Mouse (Mus musculus) mesoderm, embryonic 11.5 days (tissue): ENCODE measurements at regions not wholly inside any gene's neighbourhood (a gene's known extent, or its start where the extent isn't known, plus 50 kb on each side); places are given as distances from the start of the nearest gene placed in this dataset.

Experiments
- DNase-seq: peaks from one replicate; pipeline ENCODE4 v3.0.0-alpha.2; 2012; ENCODE audit warnings: low read depth, low spot score

DNA sequence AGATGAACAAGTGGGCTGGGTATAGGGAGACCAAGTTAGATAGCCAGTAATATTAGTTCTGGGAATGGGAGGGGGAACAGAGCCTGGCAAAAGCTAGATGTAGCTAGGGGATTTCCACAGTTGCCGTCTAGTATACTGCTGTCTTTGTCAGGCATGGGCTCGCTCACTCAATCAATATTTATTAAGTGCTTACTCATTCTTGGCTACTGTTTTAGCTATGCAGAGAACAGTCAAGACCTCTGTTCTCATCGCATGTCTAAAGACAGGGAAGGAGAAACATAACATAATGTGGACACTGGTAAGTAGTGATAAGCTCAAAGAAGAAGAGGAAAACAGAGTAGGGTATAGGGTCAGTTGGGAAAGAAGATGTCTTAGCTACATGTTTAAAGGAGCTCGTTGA, 173.4 kb downstream of the Gm5426 start:
- DNase-seq: no peak

DNA sequence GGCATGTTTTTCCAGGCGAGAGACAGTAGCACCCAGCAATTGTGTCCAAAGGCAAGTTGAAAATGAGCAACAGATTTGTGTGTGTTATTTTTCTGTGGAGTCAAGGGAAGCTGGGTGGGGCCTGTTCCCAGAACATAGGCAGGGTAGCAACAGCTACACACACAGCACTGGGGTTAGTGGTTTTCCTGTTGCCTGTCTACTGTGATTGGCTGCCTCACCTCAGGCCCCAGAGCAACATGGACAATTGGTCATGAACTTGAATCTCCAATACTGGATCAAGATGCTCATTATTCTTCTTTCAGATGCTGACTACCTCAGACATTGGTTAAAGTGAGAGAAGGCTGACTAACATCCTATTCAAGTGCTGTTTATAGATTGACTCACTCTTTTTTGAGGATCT, 188.9 kb downstream of the Gm5426 start:
- no peak for DNase-seq

DNA sequence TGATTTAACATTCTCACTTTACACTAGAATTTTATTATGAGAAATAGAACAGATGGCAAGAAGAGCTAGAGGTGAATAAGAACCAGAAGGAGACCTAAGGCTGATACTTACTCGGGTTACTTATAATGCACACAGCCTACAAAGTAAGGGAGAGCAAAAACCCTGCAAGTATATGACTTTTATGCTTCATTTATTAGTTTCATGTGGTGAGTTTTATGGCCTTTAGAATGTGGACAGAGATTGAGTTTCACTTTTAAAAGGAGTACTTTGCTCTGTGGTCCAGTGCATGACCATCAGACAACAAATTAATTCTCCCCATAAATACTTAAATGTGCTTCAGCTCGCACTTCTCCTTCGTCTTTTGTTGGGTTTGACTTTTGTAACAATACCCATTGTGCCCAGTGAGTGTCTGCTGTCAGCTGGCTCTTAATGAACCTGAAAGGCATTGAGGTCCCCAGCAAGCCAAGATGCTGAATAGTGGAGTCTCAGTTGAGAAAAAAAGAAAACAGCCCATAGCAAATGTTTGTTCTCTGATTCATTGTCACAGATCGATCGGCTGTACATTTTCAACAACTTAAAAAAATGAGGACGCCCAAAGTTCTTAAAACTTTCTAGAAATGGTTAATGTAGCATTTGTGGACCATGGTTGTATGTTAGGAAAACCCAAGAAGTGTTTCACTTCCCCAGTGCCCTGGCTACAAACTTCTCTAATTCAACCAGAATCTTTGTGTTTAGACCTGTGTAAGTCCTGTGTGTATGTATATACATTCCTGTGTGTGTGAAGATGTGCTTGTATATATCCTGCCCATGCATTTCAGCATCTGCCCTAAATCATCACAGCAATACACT, 194.5 kb downstream of the Gm5426 start:
- no peak for DNase-seq

DNA sequence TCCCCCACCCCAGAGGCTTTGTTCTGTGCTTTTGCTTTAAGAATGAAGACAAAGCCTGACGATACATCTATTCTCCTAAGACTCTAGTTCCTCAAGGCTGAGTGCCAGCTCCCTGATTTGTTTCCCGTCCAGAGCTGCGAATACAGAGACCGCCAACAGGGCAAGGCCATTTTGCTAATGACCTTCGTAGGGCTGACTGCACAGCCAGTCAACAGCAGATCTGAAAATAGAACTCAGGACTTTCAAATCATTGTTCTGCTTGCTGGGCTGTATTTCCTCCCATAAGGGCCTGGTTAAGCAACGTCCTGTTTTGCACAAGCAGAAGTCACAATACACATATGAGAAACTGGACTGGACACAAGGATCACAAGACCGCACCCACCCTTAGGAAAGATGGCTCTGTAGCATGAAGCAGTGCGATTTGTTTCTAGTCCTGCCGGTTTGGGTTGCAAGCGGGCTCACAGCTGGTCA, 196.4 kb downstream of the Gm5426 start:
- DNase-seq: no peak

DNA sequence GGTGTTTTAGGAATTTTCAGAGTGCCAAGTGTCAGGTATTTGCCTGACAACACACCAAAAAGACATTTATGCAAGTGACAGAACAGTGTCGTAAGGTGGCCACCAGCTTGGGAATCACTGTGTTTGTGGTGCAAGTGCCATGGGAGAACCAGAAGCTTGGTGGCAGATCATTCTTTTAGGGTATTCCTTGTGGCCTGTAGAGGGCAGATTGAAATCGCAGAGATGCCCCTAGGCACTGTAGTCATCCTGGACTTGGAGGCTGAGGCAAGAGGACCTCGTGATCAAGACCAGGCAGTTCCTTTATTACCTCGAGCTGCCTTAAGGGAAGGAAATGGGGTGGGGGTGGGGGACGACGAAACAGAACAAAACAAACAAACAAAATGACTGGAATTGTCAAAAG, 196.8 kb downstream of the Gm5426 start:
- DNase-seq: no peak

DNA sequence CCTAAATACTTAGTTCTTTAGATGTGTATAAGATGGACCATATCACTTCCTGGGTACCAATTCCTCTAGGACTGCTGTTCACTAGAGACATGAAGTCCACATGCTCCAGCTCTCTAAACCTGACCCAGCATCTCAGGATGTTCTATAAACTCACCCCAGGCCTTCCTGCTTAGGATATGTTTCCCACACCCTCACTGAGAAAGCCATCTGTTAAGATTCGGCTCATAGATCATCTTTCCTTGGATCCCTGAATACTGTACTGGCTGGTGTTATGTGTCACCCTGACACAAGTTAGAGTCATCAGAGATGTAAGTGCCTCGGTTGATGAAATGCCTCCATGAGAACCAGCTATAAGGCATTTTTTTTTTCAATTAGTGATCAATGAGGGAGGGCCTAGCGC, 199.9 kb downstream of the Gm5426 start:
- DNase-seq: no peak

DNA sequence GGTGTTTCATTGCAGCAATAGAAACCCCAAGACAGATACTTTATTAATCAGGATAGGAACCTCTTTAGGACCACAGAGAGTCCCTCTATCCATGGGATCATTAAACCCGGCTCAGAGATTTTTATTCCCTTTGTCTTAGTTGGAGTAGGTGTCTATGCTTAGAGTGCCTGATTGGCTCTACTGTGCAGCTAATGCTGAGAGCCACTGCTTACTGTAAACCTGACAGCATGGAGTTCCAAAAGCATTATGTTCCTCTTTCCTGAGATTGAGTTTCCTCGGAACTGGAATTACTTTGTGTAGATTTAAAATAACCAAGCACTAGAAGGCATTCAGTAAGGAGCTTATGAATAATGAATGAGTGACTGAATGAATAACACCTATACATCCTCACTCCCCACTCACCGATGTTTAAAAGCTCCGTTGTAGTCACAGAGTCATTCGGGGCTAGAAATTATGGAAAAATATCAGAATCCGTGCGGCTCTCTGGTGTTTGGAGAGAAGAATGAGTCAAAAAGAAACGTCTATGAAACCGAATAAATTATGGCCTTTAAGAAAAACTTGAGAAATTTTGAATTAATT, 200.8 kb downstream of the Gm5426 start:
- DNase-seq: no peak

DNA sequence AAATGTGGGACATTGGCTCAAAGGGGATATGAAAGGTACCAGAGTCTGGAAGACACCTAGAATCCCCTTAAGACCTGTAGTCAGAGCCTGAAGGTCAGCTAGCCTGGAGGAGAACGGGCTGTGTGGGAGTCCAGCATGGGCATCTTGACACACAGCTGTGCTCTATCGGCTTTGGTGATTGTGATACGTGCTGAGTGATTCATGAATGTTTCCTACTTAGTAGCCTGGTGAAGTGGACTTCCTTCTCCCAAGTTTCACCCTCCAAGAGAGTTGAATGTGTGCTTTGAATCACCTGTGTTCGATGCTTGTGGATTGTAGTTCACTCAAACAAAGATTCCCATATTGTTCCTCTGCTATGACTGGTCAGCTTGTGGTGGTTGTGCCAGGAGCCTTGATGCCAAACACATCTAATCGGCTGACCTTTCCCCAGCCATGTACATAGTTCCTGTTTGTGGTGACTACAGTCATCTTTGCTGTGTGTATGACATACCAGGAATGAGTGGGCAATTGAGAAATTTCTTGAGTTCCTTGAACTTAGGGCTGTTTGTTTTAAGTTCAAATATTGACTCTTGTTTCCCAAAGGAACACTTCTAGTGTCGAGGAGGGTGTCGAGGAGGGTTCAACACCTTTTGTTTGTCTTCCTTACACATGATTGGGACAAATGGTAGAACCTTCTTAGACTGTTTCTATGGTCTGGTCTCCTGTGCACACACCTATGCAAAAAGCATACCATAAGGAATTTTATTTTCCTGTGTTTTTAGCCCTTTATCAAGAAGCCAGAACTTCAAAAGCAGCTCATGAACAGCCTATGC, 201.6 kb downstream of the Gm5426 start:
- no peak for DNase-seq

DNA sequence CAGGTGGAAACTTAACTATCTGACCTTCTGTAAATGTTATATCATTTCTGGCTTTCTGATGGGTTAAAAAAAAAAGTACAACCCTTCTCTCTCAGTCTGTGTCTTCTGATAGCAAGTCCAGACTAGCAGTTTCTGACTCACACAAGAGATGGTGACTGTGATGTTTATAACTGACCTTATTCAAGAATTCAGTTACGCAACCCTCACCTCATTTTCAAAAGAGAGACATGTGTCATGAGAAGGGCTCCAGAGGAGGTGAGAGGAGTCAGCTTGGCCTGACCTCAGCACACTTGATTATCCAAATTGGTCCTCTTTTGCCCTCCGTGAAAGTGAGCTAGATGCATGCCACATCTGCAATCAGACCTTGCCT, 202.2 kb downstream of the Gm5426 start:
- no peak for DNase-seq

DNA sequence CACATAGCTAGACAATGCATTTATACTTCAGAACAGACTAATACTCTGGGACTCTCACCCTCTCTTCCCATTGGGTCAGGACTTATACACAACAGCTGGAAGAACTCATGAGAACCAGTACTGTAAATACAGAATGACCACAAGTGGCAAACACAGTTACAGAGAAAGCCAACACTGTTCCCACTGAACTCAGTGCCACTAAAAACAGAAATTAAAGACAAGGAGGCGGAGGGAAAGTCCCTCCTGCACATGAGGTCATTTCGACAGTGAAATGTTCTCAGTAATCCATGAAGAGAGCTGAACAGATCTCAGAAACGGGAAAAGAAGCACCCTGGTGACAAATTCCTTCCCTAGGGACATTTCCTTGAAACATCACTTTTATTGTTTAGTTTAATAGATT, 206.1 kb downstream of the Gm5426 start:
- DNase-seq: no peak

DNA sequence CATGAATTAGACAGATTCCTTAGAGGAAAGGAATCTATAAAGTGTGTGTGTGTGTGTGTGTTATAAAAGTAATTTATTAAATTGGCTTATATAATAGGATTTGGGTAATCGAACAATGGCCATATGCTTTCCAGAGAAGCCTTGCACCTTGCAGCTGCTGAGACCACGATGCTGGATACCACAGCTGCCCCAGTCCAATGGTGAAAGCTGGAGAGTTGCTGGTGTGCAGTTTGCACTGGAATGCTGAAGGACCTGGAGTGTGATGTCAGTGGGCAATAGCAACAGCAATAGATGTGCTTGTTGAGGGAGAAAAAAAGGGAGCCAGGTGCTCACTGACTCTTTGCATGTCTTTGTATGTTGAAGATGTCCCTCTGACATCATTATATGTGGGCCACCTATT, 207.3 kb downstream of the Gm5426 start:
- DNase-seq: no peak

DNA sequence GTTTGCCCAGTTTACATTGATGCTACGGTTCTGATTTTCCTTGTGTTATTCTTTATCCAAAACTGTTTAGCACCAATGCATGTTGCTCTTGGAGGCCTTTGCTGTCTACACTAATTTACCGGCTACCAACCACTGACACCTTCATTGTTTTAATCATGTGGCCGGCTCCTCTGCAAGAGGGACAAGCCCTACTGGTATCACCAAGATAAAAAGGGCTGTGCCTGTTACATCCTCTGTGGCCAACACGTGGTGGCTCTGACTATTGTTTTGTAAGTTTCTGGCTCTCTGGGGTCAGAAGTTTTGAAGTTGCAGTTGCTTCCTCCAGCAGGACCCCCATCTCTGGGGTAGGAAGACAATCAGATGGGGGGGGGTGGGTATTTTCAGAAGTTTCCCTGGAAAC, 214.3 kb downstream of the Gm5426 start:
- DNase-seq: no peak

DNA sequence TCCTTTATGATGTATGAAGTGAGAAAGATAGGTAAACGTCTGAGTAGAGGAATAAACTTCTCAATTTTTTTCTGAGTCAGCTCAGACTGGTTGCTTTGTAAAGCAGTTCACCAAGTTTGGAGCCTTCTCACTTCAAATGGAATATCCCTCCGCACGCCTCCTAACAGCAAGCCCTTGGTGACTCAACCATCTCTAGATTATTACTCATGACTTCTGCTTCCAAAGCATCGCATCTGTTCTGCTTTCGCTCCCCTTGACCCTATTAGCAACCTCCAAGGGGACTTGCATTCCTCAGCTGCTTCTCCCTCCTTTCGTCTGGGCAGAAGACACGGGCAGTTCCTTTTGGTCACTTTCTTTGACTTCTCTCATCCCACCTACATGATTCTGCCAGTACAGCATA, 214.9 kb downstream of the Gm5426 start:
- DNase-seq: no peak

DNA sequence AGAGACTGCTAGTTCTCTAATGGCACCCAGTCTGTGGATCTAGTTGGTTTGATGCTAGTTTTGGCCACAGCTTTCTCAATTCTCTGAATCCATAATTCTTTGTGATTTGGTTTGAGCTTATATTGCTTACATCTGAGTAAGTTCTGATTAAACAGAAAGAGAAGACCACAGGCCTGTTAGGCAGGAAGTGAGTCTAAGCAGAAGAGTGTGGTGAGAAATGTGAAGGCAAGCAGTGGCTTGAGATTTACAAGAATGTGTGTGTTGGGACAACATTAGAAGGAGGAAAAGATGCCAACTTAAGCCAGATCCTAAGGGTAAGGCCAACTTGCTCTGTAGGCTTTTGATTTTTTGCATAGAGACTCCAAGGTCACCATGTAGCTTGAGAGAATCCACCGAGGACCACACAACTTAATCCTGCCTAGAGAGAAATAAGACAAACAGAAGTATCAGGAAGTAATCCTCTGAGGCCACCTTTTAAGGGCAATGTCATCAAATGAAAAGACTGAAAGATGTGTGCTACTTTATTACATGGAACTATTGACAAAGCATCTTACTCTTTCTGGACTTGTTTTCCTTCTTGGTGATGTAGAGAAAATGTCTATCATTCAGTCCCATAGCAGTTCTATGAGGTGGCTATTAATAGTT, 220.7 kb downstream of the Gm5426 start:
- no peak for DNase-seq

DNA sequence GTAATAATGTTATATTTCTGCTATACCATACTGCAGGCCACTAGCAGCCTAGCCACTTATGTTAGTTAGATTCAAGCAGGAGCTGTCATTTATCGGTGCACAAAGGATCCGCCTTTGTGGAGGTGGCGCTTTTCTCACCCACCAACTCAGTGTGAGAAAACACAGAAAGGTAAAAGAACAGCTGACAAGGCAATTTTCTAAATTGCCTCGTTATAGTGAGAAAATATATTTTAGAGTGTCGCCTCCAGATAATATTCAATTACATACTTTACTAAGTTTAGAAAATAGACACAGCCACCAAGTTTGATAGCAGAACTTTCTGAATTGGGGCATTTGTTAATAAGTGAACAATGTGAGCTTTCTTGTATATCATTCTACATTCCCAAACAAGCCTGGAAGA, 221.2 kb downstream of the Gm5426 start:
- DNase-seq: no peak

DNA sequence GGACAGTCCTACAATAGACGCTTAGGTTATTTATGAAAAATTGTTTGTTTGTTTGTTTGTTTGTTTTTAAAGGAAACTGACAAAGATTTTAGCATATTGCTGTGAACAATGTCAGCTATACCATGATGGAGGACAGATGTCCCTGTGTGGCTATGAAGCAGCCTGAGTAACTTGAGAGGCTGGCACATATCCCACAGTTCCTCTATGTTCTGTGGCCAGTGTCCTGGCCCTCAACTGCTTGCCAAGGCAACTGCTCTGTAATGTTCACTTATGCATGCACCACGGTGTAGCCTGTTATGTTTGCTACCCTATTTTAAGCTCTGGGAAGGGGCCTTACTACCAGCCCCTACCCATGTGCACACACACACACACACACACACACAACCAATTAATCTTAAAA, 222.6 kb downstream of the Gm5426 start:
- no peak for DNase-seq

DNA sequence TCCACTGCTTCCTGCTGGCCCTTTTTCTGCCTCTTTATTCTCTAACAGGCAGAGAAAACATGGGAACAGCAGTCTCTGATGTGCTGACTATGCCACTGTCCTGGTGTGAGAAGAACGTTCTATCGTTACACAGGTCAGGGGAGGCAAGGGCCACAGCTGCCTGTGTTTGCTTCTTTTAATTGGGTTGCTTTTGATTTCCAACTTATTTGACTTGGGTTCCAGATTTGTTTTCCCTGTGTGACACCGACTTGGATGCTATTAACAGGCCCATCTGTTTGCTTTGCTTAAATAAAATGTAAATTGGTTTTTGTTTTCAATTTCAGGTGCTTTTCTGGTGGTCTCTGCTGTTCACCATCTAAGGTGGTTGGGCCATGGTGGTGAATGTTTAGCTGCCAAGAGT, 225.8 kb downstream of the Gm5426 start:
- DNase-seq: no peak

DNA sequence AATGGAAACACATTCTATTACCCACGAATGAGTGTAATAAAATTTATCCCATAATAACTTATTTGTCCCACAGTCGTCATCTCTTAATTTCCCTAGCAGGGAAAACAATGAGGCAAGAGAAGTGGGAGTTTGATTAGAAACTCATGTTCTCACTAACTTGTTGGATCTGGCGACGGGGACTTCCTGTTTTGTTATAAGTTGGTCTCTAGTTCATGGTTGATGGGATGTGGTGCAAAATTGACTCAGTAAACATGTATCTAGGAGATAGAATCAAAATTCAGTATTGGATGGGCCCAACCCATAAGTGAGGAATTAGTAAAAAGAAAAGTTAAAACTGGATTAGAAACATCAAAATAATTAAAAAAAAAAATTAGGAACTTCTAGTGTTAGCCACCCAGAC, 227.5 kb downstream of the Gm5426 start:
- DNase-seq: no peak

DNA sequence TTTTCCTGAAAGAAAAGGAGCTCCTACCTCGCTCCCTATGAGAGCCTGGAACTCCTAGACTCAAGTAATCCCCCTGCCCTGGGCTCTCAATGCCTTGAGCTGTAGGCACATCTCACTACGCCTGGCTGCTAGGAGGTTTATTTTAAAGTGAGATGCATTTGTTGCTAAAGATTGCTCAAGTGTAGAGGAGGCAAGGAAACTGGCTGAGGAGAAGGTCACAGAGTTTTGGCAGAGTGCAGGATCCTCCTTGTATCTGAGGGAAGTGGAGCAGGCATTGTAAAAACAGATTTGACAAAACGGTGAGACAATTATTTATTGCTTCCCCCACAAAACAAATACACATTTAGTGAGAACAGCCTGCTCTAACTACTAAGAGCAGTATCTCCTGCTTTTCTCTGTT, 228.7 kb downstream of the Gm5426 start:
- DNase-seq: no peak

DNA sequence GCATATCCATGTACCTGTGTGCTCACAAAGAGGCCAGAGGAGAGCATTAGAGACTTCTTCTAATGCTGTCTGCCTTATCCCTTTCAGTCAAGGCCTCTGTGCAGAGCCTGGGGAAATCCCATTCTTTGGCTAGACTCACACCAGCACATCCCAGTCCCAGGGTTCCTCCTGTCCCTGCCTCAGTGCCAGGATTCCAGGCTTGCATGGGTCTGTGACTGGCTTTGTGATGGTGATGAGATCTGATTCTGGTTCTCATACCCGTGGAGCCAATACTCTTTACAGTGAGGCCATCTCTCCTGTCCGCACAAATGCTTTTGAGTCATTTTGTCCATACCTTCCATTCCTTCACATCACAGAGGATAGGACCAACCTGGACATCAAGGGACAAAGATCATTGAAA, 230.5 kb downstream of the Gm5426 start:
- DNase-seq: no peak

DNA sequence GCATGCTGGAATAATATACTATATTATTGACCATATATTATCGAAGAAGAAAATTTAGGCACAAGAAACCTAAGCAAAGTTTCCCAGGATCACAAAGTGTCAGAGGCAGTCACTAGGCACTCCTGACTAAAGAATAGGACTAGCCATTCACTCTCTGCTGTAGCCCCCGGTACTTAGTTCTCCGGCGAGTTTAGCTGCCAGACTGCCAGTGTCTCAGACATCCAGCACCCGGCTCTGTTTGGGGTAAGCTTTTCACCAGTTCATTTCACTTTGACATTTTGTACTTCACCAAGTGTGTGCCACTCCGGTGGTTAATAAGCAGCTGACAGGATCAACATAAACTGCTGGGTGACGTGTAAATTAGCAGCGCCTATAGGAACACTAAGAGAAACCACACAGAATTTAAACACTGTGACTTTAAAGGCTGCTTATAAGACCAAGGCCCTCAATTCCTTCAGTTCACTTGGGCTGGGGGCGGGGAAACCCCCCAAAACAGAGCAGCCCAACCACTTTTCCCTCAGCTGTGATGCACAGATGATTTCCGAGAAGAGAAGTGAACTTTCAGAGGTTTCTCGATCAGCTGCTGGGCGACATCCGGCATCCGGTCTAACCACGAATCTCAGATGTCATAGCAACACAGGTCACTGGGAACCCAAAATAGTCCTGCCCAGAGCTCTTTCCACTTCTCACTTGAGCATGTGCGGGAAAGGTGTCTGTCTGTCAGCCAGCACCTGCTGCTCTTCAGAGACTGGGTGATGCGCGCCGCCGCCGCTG, 234.3 kb downstream of the Gm5426 start:
- DNase-seq: no peak

DNA sequence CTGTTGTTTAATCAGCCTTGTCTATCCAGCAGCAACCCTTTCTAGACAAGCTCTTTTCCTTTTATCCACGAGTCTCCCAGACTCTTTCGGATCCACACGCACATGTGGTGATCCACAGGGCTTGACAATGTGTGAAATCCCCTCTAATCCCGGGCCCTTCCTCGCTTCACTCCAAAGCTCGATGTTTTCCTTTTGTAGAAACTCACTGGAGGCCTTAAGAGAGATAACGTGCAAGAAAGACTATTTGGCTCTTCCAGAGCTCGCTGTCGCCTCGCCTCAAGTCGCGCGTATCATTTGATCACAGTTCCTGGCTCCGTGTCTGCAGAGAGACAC, 234.9 kb downstream of the Gm5426 start:
- DNase-seq: no peak
